Mouse (Mus musculus) spleen, adult 2 months (tissue): Measurements from ENCODE around the gene Abcd3.

ENCODE experiments used
- CTCF ChIP-seq: fragments of 200-500 bp; IDR thresholded peaks from 2 replicates; pipeline ENCODE4 v1.5.1; 2011; ENCODE audit warnings: mild to moderate bottlenecking, inconsistent platforms; ENCODE audit not compliant: insufficient read depth, insufficient read length, insufficient replicate concordance; ENCODE audit errors: extremely low read depth
- POLR2A ChIP-seq: fragments of 200-500 bp; IDR thresholded peaks from 2 replicates; pipeline ENCODE4 v1.6.1; 2011; ENCODE audit warnings: low read depth, low read length, inconsistent platforms

DNA sequence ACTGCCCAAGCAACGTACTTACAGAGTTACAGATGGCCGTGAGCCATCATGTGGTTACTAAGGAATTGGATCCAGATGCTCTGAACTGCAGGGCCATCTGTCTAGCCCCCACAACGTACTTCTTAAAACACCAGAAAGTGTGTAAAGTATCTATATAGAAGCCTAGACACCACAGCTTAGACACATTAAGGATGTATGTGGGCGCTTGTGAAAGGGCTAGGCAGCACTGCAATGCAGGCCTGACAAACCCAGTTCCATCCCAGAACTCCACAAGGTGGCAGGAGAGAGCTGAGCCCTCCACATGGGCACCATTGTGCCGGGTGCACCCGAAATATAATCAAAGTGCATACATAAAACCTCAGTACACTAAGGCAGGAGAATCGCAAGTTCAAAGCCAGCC is 37.2 kb downstream of the Abcd3 start:
- TF ChIP-seq POLR2A: no peak
- TF ChIP-seq CTCF: peak; percentile 49; the same call in 1 of the 2 replicates
